15 mouse cellular contexts compared by ENCODE assay signal in the genomic region with DNA sequence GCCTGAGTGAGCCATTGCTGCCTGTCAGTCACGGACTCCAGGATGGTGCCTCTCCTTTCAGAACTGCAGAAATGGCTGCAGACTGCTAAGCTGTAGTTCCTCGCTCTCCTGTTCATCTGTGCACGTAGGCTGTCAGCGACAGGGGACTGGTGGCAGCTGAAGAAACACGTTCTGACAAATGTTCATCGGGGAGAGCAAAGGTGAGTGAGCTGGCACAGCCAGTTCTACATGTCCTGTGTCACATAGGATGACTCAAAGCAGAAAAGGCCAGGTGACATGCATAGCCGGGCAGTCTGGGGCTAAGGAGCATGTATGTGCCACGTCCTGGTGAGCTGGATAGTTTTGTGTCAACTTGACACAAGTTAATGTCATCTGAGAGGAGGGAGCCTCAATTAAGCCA. TPM values are rescaled to one million over a fixed set of nuclear protein-coding genes. Genes with fewer than 3 reads are reported as not detected.
"Had no signal": no experiment of that assay in that cellular context is flagged by ENCODE, and none has a peak within 500 bp of the region (broad histone marks: within the 10 kb centered on the region; RNA-seq: fewer than 3 reads in every experiment).

No protein-coding gene starts in this region.

- DNase-seq: gastrocnemius, postnatal 14 days; gastrocnemius, postnatal 36 days; heart, adult 18-20 months; heart, postnatal 10 days; heart, postnatal 4 days; kidney, adult 18-20 months; kidney, adult 8-10 months; kidney, postnatal 10 days; kidney, postnatal 25 days; kidney, postnatal 4 days; left cerebral cortex, postnatal 4 days had no signal

RNA-seq across cellular contexts. Expression of gene Matn1, which starts 50.4 kb away (rescaled TPM):
- total RNA-seq: gastrocnemius, adult 8-10 months; gastrocnemius, postnatal 14 days; gastrocnemius, postnatal 36 days; granulocyte monocyte progenitor cell, adult 5-6 weeks; heart, adult 18-20 months; heart, adult 8-10 months; heart, postnatal 10 days; heart, postnatal 25 days; heart, postnatal 4 days had no signal
